Mouse (Mus musculus) liver, embryonic 13.5 days (tissue): ENCODE data around the gene Cacna1g. TPM values are rescaled to one million over a fixed set of nuclear protein-coding genes. Genes with fewer than 3 reads are reported as not detected.

Experiments
- ATAC-seq: fragments of 200-750 bp; cut with Nextera tagmentation; 2 replicates; pipeline ENCODE4 v1.8.0; 2017; ENCODE audit warnings: low read depth, mild to moderate bottlenecking, moderate number of reproducible peaks, moderate library complexity
- DNase-seq: peaks from one replicate; pipeline ENCODE4 v3.0.0; 2022
- H3K27ac ChIP-seq: fragments of 300-500 bp; sonication (generic); 2 replicates; pipeline ENCODE4 v1.5.1; 2015; ENCODE audit warnings: moderate library complexity, mild to moderate bottlenecking, inconsistent platforms
- H3K27me3 ChIP-seq: fragments of 300-500 bp; sonication (generic); 2 replicates; pipeline ENCODE4 v1.6.1; 2015; ENCODE audit warnings: mild to moderate bottlenecking, inconsistent platforms
- H3K36me3 ChIP-seq: fragments of 300-500 bp; sonication (generic); 2 replicates; pipeline ENCODE4 v1.6.1; 2015; ENCODE audit warnings: mild to moderate bottlenecking, inconsistent platforms
- H3K4me1 ChIP-seq: fragments of 300-500 bp; sonication (generic); replicated peaks from 2 replicates; pipeline ENCODE4 v1.6.1; 2015; ENCODE audit warnings: inconsistent platforms
- H3K4me2 ChIP-seq: fragments of 300-500 bp; sonication (generic); 2 replicates; pipeline ENCODE4 v1.6.1; 2015; ENCODE audit warnings: inconsistent platforms, mild to moderate bottlenecking, moderate library complexity
- H3K4me3 ChIP-seq: fragments of 300-500 bp; sonication (generic); replicated peaks from 2 replicates; pipeline ENCODE4 v1.5.1; 2015; ENCODE audit warnings: mild to moderate bottlenecking, inconsistent platforms
- H3K9ac ChIP-seq: fragments of 300-500 bp; sonication (generic); 2 replicates; pipeline ENCODE4 v1.6.1; 2015; ENCODE audit warnings: mild to moderate bottlenecking, inconsistent platforms
- H3K9me3 ChIP-seq: fragments of 300-500 bp; sonication (generic); replicated peaks from 2 replicates; pipeline ENCODE4 v1.6.1; 2016; ENCODE audit warnings: inconsistent platforms
- WGBS: fragments of 180-500 bp; shearing (Covaris S2); methylation state at CpG from one replicate; pipeline ENCODE4 v1.1.7; 2015; ENCODE audit not compliant: insufficient replicate concordance; 5-methylcytosine and 5-hydroxymethylcytosine counted together
- polyA plus RNA-seq: library from polyadenylated mRNA; unstranded; fragments of >200 nt; fragmentation: Nextera tagmentation; extraction: Ambion mirVana; gene quantifications from 2 replicates; pipeline ENCODE4 v1.2.1, GENCODE M21; 2015

Gene Cacna1g
- polyA plus RNA-seq, 1 experiment from 2014 or later, result 1.8 TPM

GRCm38 (mm10) chr11:94420991-94421390 lies 53.0 kb downstream of the Cacna1g start:
- Histone ChIP-seq H3K4me1 (0 out of 2 replicates have a peak, but pooled peaks cover 3% of the 10 kb centered on the region), H3K27ac (no peak overlapping the region), H3K4me2 (no peak overlapping the region), H3K4me3 (no peak overlapping the region), H3K9me3 (no peaks in the 10 kb centered on the region), H3K27me3 (peaks cover 61% of the 10 kb centered on the region), H3K9ac (no peak overlapping the region), H3K36me3 (no peaks in the 10 kb centered on the region)
- ATAC-seq (no peak), DNase-seq (no peak)
- WGBS, result 55% methylated on average over 6 of the region's 6 CpGs

GRCm38 (mm10) chr11:94420325-94420724 lies 53.7 kb downstream of the Cacna1g start:
- no peak overlapping the region for H3K9ac ChIP-seq
- no peaks in the 10 kb centered on the region for H3K36me3 ChIP-seq
- ATAC-seq (no peak), DNase-seq (no peak)
- H3K4me2 ChIP-seq, result no peak overlapping the region
- H3K27ac ChIP-seq, result no peak overlapping the region
- WGBS, result 21% methylated on average over 7 of the region's 7 CpGs
- H3K4me3 ChIP-seq, result no peak overlapping the region
- 0 out of 2 replicates have a peak, but pooled peaks cover under 1% of the 10 kb centered on the region for H3K4me1 ChIP-seq
- no peaks in the 10 kb centered on the region for H3K9me3 ChIP-seq
- peaks cover 61% of the 10 kb centered on the region for H3K27me3 ChIP-seq

GRCm38 (mm10) chr11:94419004-94419727 lies 54.8 kb downstream of the Cacna1g start:
- ATAC-seq, result no peak

GRCm38 (mm10) chr11:94414042-94414441 lies 60.0 kb downstream of the Cacna1g start:
- ATAC-seq, result no peak
- Histone ChIP-seq H3K9me3 (no peaks in the 10 kb centered on the region), H3K4me2 (no peak overlapping the region), H3K4me1 (no peaks in the 10 kb centered on the region), H3K27me3 (peaks cover 89% of the 10 kb centered on the region), H3K4me3 (no peak overlapping the region), H3K9ac (no peak overlapping the region), H3K36me3 (no peaks in the 10 kb centered on the region), H3K27ac (no peak overlapping the region)
- no peak for DNase-seq
- 46% methylated on average over 4 of the region's 4 CpGs for WGBS

More at GRCm38 (mm10) chr11:94419004-94419727, 54.8 kb downstream of the Cacna1g start:
- Histone ChIP-seq H3K9me3 (no peaks in the 10 kb centered on the region), H3K4me1 (no peaks in the 10 kb centered on the region), H3K4me2 (no peak overlapping the region), H3K36me3 (no peaks in the 10 kb centered on the region), H3K27me3 (peaks cover 64% of the 10 kb centered on the region), H3K27ac (no peak overlapping the region), H3K4me3 (no peak overlapping the region), H3K9ac (no peak overlapping the region)
- WGBS, result 60% methylated on average over 10 of the region's 10 CpGs
- no peak for DNase-seq

- Histone ChIP-seq H3K9ac (no peak overlapping the region), H3K4me2 (no peak overlapping the region), H3K36me3 (no peaks in the 10 kb centered on the region), H3K27me3 (peaks cover 88% of the 10 kb centered on the region), H3K9me3 (no peaks in the 10 kb centered on the region), H3K4me3 (no peak overlapping the region), H3K4me1 (no peaks in the 10 kb centered on the region), H3K27ac (no peak overlapping the region)
- DNase-seq, result no peak
- no peak for ATAC-seq
- 35% methylated on average over 8 of the region's 8 CpGs for WGBS
Measured at GRCm38 (mm10) chr11:94413516-94413915, 60.5 kb downstream of the Cacna1g start.

GRCm38 (mm10) chr11:94412998-94413469 lies 61.0 kb downstream of the Cacna1g start:
- H3K27ac ChIP-seq, result no peak overlapping the region
- peaks cover 86% of the 10 kb centered on the region for H3K27me3 ChIP-seq
- no peak for ATAC-seq
- H3K9me3 ChIP-seq, result no peaks in the 10 kb centered on the region
- H3K36me3 ChIP-seq, result no peaks in the 10 kb centered on the region
- no peak overlapping the region for H3K4me2 ChIP-seq
- no peak overlapping the region for H3K9ac ChIP-seq
- no peak overlapping the region for H3K4me3 ChIP-seq
- 12% methylated on average over 10 of the region's 10 CpGs for WGBS
- DNase-seq, result no peak
- no peaks in the 10 kb centered on the region for H3K4me1 ChIP-seq

GRCm38 (mm10) chr11:94412562-94412961 lies 61.4 kb downstream of the Cacna1g start:
- whole genome bisulfite sequencing, result 23% methylated on average over 2 of the region's 2 CpGs
- Histone ChIP-seq H3K4me3 (no peak overlapping the region), H3K4me2 (no peak overlapping the region), H3K36me3 (no peaks in the 10 kb centered on the region), H3K4me1 (no peaks in the 10 kb centered on the region), H3K27ac (no peak overlapping the region), H3K27me3 (peaks cover 84% of the 10 kb centered on the region), H3K9ac (no peak overlapping the region), H3K9me3 (no peaks in the 10 kb centered on the region)
- no peak for DNase-seq
- no peak for ATAC-seq

- Histone ChIP-seq H3K9me3 (no peaks in the 10 kb centered on the region), H3K9ac (no peak overlapping the region), H3K27ac (no peak overlapping the region), H3K4me2 (no peak overlapping the region), H3K4me1 (no peaks in the 10 kb centered on the region; the same call in 1 of the 2 replicates), H3K27me3 (peaks cover 63% of the 10 kb centered on the region), H3K4me3 (no peak overlapping the region), H3K36me3 (no peaks in the 10 kb centered on the region)
- no peak for DNase-seq
- no peak for ATAC-seq
- WGBS, result 52% methylated on average over 11 of the region's 11 CpGs
Measured at GRCm38 (mm10) chr11:94407803-94408321, 66.1 kb downstream of the Cacna1g start.

GRCm38 (mm10) chr11:94405348-94405747 lies 68.7 kb downstream of the Cacna1g start:
- WGBS, result 40% methylated on average over 6 of the region's 6 CpGs
- Histone ChIP-seq H3K4me1 (no peaks in the 10 kb centered on the region; the same call in 1 of the 2 replicates), H3K4me3 (no peak overlapping the region), H3K27ac (no peak overlapping the region), H3K4me2 (no peak overlapping the region), H3K9me3 (no peaks in the 10 kb centered on the region), H3K9ac (no peak overlapping the region), H3K27me3 (peaks cover 49% of the 10 kb centered on the region; the same call in 1 of the 2 replicates), H3K36me3 (no peaks in the 10 kb centered on the region)
- no peak for DNase-seq
- ATAC-seq, result no peak

- Histone ChIP-seq H3K27ac (no peak overlapping the region), H3K27me3 (peaks cover 43% of the 10 kb centered on the region; the same call in 1 of the 2 replicates), H3K9ac (no peak overlapping the region), H3K4me3 (no peak overlapping the region), H3K9me3 (no peaks in the 10 kb centered on the region), H3K4me1 (no peaks in the 10 kb centered on the region; the same call in 1 of the 2 replicates), H3K4me2 (no peak overlapping the region), H3K36me3 (no peaks in the 10 kb centered on the region)
- 15% methylated on average over 11 of the region's 11 CpGs for WGBS
- ATAC-seq (0 out of 2 replicates have a peak, but pooled peaks have one; percentile 34), DNase-seq (peak; percentile 52)
Measured at GRCm38 (mm10) chr11:94404641-94405260, 69.2 kb downstream of the Cacna1g start.

GRCm38 (mm10) chr11:94404178-94404577 lies 69.8 kb downstream of the Cacna1g start:
- ATAC-seq (no peak), DNase-seq (no peak)
- 53% methylated on average over 5 of the region's 5 CpGs for WGBS
- H3K36me3 ChIP-seq, result no peaks in the 10 kb centered on the region
- no peak overlapping the region for H3K4me3 ChIP-seq
- H3K9ac ChIP-seq, result no peak overlapping the region
- H3K27ac ChIP-seq, result no peak overlapping the region
- no peaks in the 10 kb centered on the region; the same call in 1 of the 2 replicates for H3K4me1 ChIP-seq
- H3K4me2 ChIP-seq, result no peak overlapping the region
- H3K9me3 ChIP-seq, result no peaks in the 10 kb centered on the region
- peaks cover 37% of the 10 kb centered on the region; the same call in 1 of the 2 replicates for H3K27me3 ChIP-seq
